Mouse (Mus musculus): ENCODE measurements around the gene Gm49322.

Gm49322 gene

DNA sequence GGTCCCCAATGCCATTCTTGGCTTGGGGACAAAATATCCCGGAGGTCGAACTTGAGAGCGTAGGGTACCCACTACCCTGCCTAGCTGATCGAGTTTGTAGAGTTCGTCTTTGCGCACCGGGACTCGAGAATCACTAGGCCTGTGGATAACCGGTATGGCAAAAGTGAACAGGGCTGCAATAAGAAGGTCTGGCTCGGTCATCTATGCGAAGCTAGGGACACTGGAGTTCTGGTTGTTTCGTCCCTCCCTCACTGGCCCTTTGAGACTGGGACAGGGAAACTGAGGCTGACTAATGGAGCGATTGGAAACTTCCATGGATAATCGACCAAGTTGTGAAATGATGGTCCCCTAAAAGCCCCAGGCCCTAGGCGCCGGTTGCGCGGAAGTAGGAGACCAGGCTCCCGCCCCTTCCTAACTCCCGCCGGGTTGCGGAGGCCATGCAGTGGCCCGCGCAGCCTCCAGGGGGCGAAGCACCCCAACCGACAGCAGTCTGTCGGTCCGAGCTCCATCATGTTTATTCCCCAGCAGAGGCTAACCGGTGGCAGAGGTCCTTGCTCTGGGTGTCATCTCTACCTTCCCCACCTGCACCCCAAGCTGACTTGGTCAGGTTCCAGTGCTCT lies 27.6 kb upstream of the Gm49322 start:
- in situ Hi-C loops (cut with MboI; ENCODE audit: unreplicated experiment in 2 of 2) = loop anchor here (5.0 to 10.0 kb wide), 5 partner anchors 34 to 167 kb away; partner anchors contain the start of gene Ap3d1 (in 1 of the 2)

DNA sequence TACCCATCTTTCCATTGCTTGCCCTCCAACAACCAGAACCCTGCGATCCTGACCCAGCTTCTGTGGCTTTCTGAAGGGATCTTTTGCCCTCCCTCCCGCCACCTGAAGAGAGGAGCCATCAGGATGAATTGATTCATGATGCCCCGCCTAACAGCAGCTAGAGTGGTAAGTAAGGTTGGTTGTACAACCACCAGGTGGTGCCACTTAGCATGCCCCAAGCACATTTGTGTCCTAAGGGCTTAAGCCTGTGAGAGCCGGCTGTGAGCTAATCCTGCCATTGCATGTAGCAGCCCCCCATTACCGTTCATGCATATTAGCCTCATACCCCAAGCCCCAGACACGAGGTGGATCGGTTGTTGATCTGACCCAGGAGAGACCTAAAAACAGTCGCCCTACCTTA lies 26.9 kb upstream of the Gm49322 start:
- in situ Hi-C loops (cut with MboI; ENCODE audit: unreplicated experiment in 2 of 2) = loop anchor here (5.0 to 10.0 kb wide), 5 partner anchors 33 to 166 kb away; partner anchors contain the start of gene Ap3d1 (in 1 of the 2)

DNA sequence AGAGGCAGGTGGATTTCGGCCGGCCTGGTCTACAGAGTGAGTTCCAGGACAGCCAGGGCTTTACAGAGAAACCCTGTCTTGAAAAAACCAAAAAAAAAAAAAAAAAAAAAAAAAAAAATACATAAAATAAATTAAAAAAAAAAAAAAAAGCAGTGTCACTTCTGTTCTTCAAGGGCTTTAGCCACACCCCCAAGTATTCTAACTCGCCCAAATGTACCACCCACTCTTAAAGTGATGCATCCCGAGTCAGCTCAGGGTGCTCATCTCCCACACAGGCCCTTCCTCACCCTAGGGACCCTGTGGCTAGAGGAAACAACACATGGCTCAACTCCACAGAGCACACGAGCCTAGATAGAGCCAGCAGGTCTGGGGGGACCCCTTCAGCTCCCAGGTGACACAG lies 22.8 kb upstream of the Gm49322 start:
- in situ Hi-C loops (cut with MboI; ENCODE audit: unreplicated experiment in 2 of 2) = no loop called here

DNA sequence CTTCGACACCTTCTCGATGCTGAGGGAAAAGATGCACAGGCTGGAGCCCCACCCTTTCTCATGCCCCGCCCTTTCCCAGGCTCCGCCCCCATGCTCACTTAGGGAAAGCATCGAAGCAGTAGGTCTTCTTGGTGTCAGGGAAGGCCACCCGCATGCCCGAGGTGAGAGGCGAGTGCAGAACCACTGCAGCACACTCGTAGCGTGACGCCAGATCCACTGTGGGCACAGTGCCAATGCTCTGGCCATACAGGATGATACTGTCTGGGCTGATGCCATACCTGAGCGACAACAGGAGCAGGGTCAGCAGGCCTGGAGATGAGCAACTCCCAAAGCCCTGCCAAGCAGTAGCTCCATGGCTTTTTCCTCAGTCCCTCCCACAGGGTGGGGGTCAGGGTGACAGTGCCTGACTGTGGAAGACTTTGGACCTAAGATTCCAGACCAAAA lies 21.8 kb upstream of the Gm49322 start:
- in situ Hi-C loops (cut with MboI; ENCODE audit: unreplicated experiment in 2 of 2) = no loop called here

GRCm38 (mm10) chr10:80584642-80585552 lies 20.9 kb upstream of the Gm49322 start:
- in situ Hi-C loops (cut with MboI; ENCODE audit: unreplicated experiment in 2 of 2) = no loop called here

DNA sequence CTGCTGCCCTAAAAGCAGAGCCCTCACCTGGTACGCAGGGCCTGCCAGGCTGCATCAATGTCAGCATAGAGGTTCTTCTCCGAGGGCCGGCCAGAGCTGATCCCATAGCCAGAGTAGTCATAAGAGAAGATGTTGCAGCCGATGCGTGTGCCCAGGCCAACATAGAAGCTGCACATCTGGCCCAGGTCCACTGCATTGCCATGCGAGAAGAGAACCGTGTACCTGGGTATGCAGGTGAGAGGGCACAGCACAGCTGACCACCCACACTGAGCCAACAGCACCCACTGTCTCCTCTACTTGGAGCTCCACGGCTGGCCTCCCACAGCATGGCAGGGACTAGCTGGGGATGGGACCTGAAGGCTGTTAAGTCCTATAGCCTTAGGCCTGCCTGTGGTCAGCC lies 20.2 kb upstream of the Gm49322 start:
- in situ Hi-C loops (cut with MboI; ENCODE audit: unreplicated experiment in 2 of 2) = no loop called here

DNA sequence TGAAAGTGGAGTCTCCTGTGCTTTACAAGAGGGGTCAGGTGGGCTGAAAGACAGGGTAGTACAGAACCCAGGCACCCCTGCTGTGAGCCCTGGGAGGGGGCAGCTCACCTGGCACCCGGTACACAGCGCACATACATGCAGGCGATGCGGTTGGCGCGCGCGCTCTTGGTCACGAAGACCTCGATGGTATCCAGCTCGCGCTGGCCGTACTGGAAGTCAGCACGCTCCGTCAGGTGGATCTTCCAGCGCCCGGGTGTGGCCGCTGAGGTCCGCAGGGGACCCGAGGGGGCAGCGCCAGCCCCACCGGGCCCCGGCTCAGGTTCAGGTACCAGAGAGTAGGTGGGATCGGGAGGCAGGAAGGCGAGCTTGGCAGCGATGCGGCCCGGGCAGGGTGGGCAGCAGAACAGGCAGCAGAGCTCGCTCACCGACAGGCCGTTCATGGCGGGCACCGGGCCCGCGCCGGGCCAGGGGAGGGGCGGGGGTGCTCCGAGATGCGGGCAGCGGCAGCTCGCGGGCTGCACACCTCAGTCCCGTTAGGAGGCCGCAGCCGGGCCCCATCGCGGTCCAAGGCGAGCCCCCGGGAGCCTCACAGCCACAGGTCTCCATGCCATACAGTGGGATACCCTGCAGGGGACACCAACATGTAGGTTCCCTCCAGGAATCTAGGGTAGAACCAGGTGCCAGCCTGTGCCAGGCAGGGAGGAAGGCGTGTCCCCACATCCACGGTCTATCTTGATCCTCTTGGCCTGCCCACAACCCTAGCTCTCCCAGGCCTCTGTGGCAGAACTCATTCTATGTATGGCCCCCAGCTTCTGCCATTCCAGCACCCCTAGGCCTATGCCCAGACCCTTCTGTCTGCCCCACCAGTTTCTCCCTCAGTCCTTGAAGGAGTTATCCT lies 19.2 kb upstream of the Gm49322 start:
- in situ Hi-C loops (cut with MboI; ENCODE audit: unreplicated experiment in 2 of 2) = no loop called here

DNA sequence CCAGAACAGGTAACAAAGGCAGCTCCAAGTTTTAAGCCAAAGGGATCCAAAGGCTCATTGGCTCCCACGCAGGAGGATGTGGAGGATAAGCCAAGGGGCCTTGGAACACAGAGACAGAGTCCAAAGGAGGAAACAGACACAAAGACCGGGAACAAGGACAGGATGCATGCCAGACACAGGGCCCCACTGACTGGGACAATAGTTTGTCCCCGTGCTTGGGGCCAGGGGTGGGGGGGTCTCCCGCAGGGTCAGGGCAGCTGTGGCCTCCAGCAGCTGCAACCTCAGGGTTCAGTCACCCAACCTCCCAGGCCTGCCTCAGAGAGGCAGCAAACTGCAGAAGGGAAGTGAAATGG lies 18.5 kb upstream of the Gm49322 start:
- in situ Hi-C loops (cut with MboI; ENCODE audit: unreplicated experiment in 2 of 2) = no loop called here

DNA sequence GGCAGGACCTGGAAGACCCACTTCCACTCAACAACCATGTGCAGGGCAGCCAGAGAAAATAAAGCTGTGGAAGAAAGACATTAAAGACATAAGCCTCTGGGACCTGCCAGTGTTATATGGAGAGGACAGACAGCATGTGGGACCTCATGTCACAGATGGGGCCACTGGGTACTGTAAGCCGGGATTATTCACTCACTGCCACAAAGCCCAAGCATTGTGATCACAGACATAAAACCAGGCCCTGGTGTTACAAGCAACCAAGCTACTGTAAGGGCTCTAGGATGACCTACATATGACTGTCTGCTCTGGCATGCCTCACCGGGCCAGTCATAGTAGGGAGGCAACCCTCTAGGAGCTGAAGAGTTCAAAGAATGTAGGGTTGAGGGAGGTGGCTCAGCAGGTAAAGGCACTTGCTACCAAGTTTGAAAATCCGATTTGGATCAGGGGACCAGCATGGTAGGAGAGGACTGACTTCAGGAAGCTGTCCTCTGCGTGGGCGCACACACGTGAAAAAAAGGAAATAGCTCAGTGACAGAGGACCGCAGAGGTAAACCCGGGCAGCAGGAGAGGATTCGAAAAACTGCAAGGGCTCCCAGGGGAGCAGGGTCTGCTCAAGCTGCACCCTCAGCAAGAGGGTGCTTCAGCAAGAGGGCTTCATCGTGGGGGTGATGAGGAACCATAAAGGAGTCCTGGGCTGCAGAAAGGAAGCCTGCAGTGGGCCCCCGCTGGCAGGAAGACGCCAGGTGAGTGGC lies 16.5 kb upstream of the Gm49322 start:
- in situ Hi-C loops (cut with MboI; ENCODE audit: unreplicated experiment in 2 of 2) = no loop called here

DNA sequence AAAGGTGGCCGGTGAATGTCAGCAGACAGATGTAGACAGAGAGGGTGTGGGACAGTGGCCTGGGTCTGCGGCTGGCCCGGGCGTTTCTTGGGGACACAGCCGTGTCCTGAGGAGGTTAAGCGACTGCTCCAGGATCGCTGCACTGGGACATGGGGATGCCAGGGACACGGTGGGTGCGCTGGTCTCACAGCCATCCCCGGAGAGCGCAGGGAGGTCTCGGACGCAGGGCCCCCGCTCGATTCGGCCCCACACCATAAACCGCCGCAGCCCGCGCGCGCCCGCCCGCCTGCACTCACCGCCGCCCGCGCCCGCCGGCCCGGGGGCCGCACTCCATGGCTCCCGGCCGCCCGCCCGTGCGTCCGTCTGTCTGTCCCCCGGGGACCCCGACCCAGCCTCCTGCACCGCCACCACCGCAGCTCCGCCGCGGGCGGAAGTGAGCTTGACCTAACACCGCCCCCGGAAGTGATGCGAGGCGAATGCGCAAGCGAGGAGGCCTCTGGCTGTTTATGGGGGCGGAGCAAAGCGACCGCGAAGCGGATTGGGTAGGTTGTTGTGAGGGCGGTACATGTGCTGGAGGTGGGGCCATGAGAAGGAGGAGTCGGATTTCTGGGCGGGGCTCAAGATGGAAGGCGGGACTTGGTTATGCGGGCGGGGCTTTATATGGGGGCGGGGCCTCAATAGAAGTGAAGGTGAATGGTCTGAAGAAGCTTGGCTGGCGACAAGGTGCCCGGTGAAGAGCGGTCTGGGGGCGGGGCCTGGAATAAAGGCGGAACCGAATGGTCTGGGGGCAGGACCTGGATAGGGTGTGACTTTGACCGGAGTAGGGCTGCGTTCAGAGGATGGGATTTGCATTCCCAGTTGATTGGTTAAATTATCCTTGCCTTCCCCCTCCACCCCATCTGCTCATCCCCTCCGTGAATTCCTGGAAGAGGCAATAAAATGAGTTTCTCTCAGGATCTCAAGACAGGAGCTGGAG lies 15.7 kb upstream of the Gm49322 start, which contains the start of gene Abhd17a:
Abhd17a (minus strand) TSS at position 463 of the 976 bp plus-strand sequence.
- in situ Hi-C loops (cut with MboI; ENCODE audit: unreplicated experiment in 2 of 2) = no loop called here

DNA sequence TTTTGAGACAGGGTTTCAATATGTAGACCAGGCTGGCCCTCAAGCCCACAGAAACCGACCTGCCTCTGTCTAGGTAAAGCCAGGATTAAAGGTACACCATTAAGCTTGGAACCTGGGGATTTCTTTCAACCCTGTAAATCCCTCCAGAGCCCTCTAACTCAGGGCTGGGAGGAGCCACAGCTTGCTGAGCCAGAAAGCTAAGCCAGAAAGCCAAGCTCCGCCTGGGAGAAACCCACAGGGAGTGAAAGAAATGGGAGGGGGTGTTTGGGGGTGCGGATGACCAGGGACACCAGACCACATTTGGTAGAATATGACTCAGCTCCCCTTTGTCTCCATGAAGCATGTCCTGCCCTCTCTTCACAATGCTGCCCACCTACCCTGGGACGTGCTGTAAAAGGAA lies 9.5 kb upstream of the Gm49322 start:
- in situ Hi-C loops (cut with MboI; ENCODE audit: unreplicated experiment in 2 of 2) = no loop called here

DNA sequence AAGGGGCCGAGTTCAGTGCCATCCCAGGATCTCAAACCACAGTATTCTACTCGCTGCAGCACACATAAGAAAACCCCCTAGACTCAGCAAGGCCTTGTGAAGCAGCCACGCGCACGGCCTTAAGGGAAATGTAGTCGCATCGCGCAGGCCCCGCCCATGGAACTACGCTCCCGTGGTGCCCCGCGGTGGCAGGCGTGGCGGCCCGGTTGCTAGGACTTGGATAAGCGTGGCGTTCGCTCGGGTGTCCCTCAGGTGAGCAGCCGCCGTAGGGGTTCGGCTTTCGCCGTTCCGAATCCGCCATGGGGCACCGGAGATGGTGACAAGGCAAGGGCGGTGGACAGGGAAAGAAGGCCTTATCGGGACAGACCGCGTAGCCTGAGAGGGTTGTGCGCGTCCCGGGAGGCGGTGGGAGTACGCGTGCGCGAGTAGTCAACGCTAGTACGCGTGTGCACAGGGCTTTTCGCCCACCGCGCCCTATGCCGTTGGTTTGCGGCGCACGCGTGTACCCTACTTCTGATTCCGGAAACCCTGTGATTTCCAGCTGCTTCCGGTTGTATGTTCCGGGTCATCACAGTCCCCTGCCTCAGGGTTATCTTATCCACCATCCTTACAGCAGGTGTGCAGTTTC lies 3.0 kb upstream of the Gm49322 start, which contains the start of the genes Scamp4 and Adat3:
Scamp4 (plus strand) TSS at position 175 of the 628 bp plus-strand sequence.
Adat3 (plus strand) TSS at position 183 of the 628 bp plus-strand sequence.
- in situ Hi-C loops (cut with MboI; ENCODE audit: unreplicated experiment in 2 of 2) = no loop called here

- in situ Hi-C loops (cut with MboI; ENCODE audit: unreplicated experiment in 2 of 2) = no loop called here
These were observed 2.5 kb upstream of the Gm49322 start for GRCm38 (mm10) chr10:80603364-80603763.

GRCm38 (mm10) chr10:80604001-80604509 lies 1.8 kb upstream of the Gm49322 start:
- in situ Hi-C loops (cut with MboI; ENCODE audit: unreplicated experiment in 2 of 2) = no loop called here

GRCm38 (mm10) chr10:80604988-80605387 lies 833 bp upstream of the Gm49322 start:
- in situ Hi-C loops (cut with MboI; ENCODE audit: unreplicated experiment in 2 of 2) = no loop called here

DNA sequence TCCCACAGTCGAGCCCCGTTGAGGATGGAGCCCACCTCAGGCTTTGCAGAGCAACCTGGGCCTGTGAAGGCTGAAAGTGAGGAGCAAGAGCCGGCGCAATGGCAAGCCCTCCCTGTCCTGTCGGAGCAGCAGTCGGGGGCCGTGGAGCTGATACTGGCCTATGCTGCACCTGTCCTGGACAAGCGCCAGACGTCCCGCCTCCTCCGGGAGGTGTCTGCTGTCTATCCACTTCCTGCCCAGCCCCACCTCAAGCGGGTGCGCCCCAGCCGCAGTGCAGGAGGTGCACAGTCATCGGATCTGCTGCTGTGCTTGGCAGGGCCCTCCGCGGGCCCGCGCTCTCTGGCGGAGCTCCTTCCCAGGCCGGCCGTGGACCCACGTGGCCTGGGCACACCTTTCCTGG lies 485 bp downstream of the Gm49322 start:
- in situ Hi-C loops (cut with MboI; ENCODE audit: unreplicated experiment in 2 of 2) = no loop called here

DNA sequence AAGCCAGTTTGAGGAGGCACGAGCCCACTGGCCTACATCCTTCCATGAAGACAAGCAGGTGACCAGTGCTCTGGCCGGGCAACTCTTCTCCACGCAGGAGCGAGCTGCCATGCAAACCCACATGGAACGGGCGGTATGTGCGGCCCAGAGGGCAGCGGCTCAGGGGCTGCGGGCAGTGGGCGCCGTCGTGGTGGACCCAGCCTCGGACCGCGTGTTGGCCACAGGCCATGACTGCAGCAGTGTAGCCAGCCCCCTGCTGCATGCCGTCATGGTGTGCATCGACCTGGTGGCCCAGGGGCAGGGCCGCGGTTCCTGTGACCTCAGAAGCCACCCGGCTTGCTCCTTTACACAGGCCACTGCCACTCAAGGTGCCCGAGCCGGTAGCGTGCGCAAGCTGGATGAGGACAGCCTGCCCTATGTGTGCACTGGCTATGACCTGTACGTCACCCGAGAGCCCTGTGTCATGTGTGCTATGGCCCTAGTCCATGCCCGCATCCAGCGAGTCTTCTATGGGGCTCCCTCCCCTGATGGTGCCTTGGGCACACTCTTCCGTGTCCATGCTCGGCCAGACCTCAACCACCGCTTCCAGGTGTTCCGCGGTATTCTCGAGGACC lies 1.0 kb downstream of the Gm49322 start:
- in situ Hi-C loops (cut with MboI; ENCODE audit: unreplicated experiment in 2 of 2) = no loop called here

DNA sequence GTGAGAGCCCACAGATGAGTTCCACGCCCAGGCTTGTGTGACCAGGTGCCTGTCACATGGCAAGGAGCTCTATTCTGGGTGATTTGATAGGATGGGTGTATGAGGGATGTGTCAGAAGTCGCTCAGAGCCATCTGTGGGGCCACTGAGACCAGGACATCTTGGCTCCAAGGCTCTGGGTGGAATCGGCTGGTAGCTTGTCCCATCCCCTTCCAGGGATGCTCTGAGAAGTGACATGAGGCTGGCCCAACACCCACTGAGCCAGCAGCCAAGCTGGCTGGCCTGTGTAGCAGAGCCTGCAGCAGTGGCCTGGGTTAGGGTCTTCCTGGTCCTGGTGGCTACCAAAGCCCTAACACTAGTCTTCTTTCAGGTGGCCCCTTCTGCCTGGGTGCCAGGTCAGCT lies 2.6 kb downstream of the Gm49322 start:
- in situ Hi-C loops (cut with MboI; ENCODE audit: unreplicated experiment in 2 of 2) = no loop called here
